Mouse (Mus musculus): ENCODE data around the gene Tmem121. TPM values are rescaled to one million over a fixed set of nuclear protein-coding genes. Genes with fewer than 3 reads are reported as not detected.

Tmem121 gene
- polyA plus RNA-seq, 1 experiment from 2014 or later, result 7.2 TPM

DNA sequence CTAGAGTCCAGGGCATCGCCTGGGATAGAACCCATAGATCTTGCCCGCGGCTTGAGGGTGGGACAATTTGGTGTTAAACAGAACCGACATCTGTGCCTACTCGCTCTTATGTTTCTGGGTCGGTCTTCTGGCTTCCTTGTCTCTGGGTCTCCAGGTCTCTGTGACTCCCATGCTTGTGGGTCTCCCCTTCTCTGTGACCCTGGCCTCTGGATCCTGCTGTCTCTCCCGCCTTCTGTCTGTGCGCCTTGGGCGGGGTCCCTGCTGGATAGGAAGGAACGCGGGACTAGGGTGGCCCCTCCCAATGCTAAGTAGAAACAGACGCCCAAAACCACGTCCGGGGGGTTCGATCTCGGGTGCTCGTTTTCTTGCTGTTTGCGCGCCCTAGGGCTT is 33.5 kb upstream of the Tmem121 start:
- Histone ChIP-seq H3K36me3 (ENCODE audit: control insufficient read depth, insufficient read depth, low read length) (no peaks in the 10 kb centered on the region), H3K4me2 (replicated peaks; ENCODE audit: low read depth, low read length) (peak overlapping the region; percentile 79), H3K27ac (ENCODE audit: low read length) (no peak overlapping the region), H3K9me3 (ENCODE audit: control insufficient read depth, low read depth, low read length) (no peaks in the 10 kb centered on the region), H3K4me3 (ENCODE audit: low read depth, low read length) (peak overlapping the region; percentile 40), H3K4me1 (ENCODE audit: control insufficient read depth, insufficient read depth, low read length) (peaks cover 17% of the 10 kb centered on the region), H3K9ac (replicated peaks; ENCODE audit: low read depth, low read length) (0 out of 2 replicates have a peak overlapping the region, but pooled peaks have one; percentile 25), H3K27me3 (ENCODE audit: control insufficient read depth, insufficient read depth, low read length) (0 out of 2 replicates have a peak, but pooled peaks cover 3% of the 10 kb centered on the region)
- no peak for ATAC-seq (ENCODE audit: insufficient number of reproducible peaks, insufficient read depth, low FRiP score, low read depth)
- WGBS, result 18% methylated on average over 19 of the region's 19 CpGs

DNA sequence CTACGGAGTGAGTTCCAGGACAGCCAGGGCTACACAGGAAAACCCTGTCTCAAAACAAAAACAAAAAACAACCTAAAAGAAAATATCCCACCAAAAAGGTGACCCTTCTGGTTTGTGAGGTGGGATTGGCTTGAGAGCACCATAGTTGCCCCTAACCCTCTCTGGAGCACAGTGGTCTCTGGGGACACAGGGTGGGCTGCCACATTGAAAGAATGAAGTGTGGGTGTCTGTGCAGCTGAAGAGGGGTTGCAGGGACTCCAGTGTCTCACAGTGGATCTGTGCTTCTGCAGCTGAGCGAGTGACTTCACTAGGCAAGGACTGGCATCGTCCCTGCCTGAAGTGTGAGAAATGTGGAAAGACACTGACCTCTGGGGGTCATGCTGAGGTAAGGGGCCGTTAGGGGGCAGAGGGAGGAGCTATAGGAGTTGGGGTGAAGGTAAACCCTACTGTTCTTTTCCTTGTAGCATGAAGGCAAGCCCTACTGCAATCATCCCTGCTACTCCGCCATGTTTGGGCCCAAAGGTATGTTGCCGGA is 32.7 kb upstream of the Tmem121 start:
- no peak overlapping the region for H3K9ac ChIP-seq (replicated peaks; ENCODE audit: low read depth, low read length)
- no peak overlapping the region for H3K27ac ChIP-seq (ENCODE audit: low read length)
- ATAC-seq (ENCODE audit: insufficient number of reproducible peaks, insufficient read depth, low FRiP score, low read depth), result no peak
- 82% methylated on average over 6 of the region's 6 CpGs for WGBS
- H3K4me2 ChIP-seq (replicated peaks; ENCODE audit: low read depth, low read length), result 0 out of 2 replicates have a peak overlapping the region, but pooled peaks have one; percentile 79
- no peak overlapping the region for H3K4me3 ChIP-seq (ENCODE audit: low read depth, low read length)
- H3K36me3 ChIP-seq (ENCODE audit: control insufficient read depth, insufficient read depth, low read length), result no peaks in the 10 kb centered on the region
- no peaks in the 10 kb centered on the region for H3K9me3 ChIP-seq (ENCODE audit: control insufficient read depth, low read depth, low read length)
- H3K4me1 ChIP-seq (ENCODE audit: control insufficient read depth, insufficient read depth, low read length), result peaks cover 17% of the 10 kb centered on the region
- H3K27me3 ChIP-seq (ENCODE audit: control insufficient read depth, insufficient read depth, low read length), result 0 out of 2 replicates have a peak, but pooled peaks cover 3% of the 10 kb centered on the region

GRCm38 (mm10) chr12:113153971-113154370 is 31.8 kb upstream of the Tmem121 start:
- 90% methylated on average over 7 of the region's 7 CpGs for WGBS
- H3K27me3 ChIP-seq (ENCODE audit: control insufficient read depth, insufficient read depth, low read length), result 0 out of 2 replicates have a peak, but pooled peaks cover 3% of the 10 kb centered on the region
- H3K36me3 ChIP-seq (ENCODE audit: control insufficient read depth, insufficient read depth, low read length), result no peaks in the 10 kb centered on the region
- H3K9me3 ChIP-seq (ENCODE audit: control insufficient read depth, low read depth, low read length), result no peaks in the 10 kb centered on the region
- H3K27ac ChIP-seq (ENCODE audit: low read length), result no peak overlapping the region
- ATAC-seq (ENCODE audit: insufficient number of reproducible peaks, insufficient read depth, low FRiP score, low read depth), result no peak
- no peak overlapping the region for H3K4me3 ChIP-seq (ENCODE audit: low read depth, low read length)
- H3K4me1 ChIP-seq (ENCODE audit: control insufficient read depth, insufficient read depth, low read length), result peaks cover 13% of the 10 kb centered on the region
- no peak overlapping the region for H3K4me2 ChIP-seq (replicated peaks; ENCODE audit: low read depth, low read length)
- H3K9ac ChIP-seq (replicated peaks; ENCODE audit: low read depth, low read length), result no peak overlapping the region

GRCm38 (mm10) chr12:113154747-113155075 is 31.0 kb upstream of the Tmem121 start:
- H3K9me3 ChIP-seq (ENCODE audit: control insufficient read depth, low read depth, low read length), result no peaks in the 10 kb centered on the region
- no peak overlapping the region for H3K9ac ChIP-seq (replicated peaks; ENCODE audit: low read depth, low read length)
- H3K36me3 ChIP-seq (ENCODE audit: control insufficient read depth, insufficient read depth, low read length), result no peaks in the 10 kb centered on the region
- 77% methylated on average over 6 of the region's 6 CpGs for WGBS
- H3K4me3 ChIP-seq (ENCODE audit: low read depth, low read length), result peak overlapping the region; percentile 34; the same call in 1 of the 2 replicates
- 0 out of 2 replicates have a peak, but pooled peaks cover 3% of the 10 kb centered on the region for H3K27me3 ChIP-seq (ENCODE audit: control insufficient read depth, insufficient read depth, low read length)
- ATAC-seq (ENCODE audit: insufficient number of reproducible peaks, insufficient read depth, low FRiP score, low read depth), result no peak
- peaks cover 13% of the 10 kb centered on the region for H3K4me1 ChIP-seq (ENCODE audit: control insufficient read depth, insufficient read depth, low read length)
- peak overlapping the region; percentile 87 for H3K4me2 ChIP-seq (replicated peaks; ENCODE audit: low read depth, low read length)
- H3K27ac ChIP-seq (ENCODE audit: low read length), result peak overlapping the region; percentile 80; the same call in 1 of the 2 replicates

GRCm38 (mm10) chr12:113155076-113155771 is 30.5 kb upstream of the Tmem121 start:
- peak overlapping the region; percentile 34 for H3K4me3 ChIP-seq (ENCODE audit: low read depth, low read length)
- ATAC-seq (ENCODE audit: insufficient number of reproducible peaks, insufficient read depth, low FRiP score, low read depth), result no peak
- no peaks in the 10 kb centered on the region for H3K9me3 ChIP-seq (ENCODE audit: control insufficient read depth, low read depth, low read length)
- no peaks in the 10 kb centered on the region; the same call in 1 of the 2 replicates for H3K36me3 ChIP-seq (ENCODE audit: control insufficient read depth, insufficient read depth, low read length)
- H3K27me3 ChIP-seq (ENCODE audit: control insufficient read depth, insufficient read depth, low read length), result 0 out of 2 replicates have a peak, but pooled peaks cover 3% of the 10 kb centered on the region
- WGBS, result 4% methylated on average over 32 of the region's 32 CpGs
- peak overlapping the region; percentile 43 for H3K9ac ChIP-seq (replicated peaks; ENCODE audit: low read depth, low read length)
- peak overlapping the region; percentile 80; the same call in 1 of the 2 replicates for H3K27ac ChIP-seq (ENCODE audit: low read length)
- H3K4me2 ChIP-seq (replicated peaks; ENCODE audit: low read depth, low read length), result peak overlapping the region; percentile 87
- H3K4me1 ChIP-seq (ENCODE audit: control insufficient read depth, insufficient read depth, low read length), result peaks cover 13% of the 10 kb centered on the region

GRCm38 (mm10) chr12:113155887-113156539 is 29.7 kb upstream of the Tmem121 start, which contains the start of gene Tedc1:
Gene Tedc1, plus strand, starts transcription at chr12:113156421.
- Histone ChIP-seq H3K9ac (replicated peaks; ENCODE audit: low read depth, low read length) (peak within 1 kb of the TSS; percentile 43), H3K27me3 (ENCODE audit: control insufficient read depth, insufficient read depth, low read length) (0 out of 2 replicates have a peak, but pooled peaks cover under 1% of the 10 kb centered on the region), H3K4me3 (ENCODE audit: low read depth, low read length) (peak within 1 kb of the TSS; percentile 50), H3K4me2 (replicated peaks; ENCODE audit: low read depth, low read length) (peak within 1 kb of the TSS; percentile 87), H3K4me1 (ENCODE audit: control insufficient read depth, insufficient read depth, low read length) (peaks cover 13% of the 10 kb centered on the region), H3K36me3 (ENCODE audit: control insufficient read depth, insufficient read depth, low read length) (no peaks in the 10 kb centered on the region; the same call in 1 of the 2 replicates), H3K9me3 (ENCODE audit: control insufficient read depth, low read depth, low read length) (no peaks in the 10 kb centered on the region), H3K27ac (ENCODE audit: low read length) (peak within 1 kb of the TSS; percentile 80)
- ATAC-seq (ENCODE audit: insufficient number of reproducible peaks, insufficient read depth, low FRiP score, low read depth), result peak; percentile 94
- under 1% methylated on average over 46 of the region's 46 CpGs for WGBS

DNA sequence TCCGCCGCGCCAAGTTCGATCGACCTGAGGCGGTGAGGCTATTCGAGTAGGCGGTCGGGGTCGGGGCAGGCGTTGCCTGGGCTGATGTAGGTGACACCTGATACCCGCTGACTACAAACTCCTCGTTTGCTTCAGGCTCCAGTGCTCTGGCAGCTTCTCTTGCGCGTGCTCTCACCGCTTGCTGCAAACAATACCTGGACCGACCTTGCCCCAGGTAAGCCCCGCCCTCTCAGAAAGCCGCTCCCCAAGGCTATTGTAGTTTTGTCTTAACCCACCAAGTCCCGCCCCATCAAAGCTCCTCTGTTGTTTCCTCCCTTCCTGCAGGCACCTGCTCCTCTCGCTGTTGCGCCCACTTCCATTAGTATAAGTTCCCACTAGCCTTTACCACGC is 29.2 kb upstream of the Tmem121 start:
- Histone ChIP-seq H3K27ac (ENCODE audit: low read length) (peak overlapping the region; percentile 75; the same call in 1 of the 2 replicates), H3K4me3 (ENCODE audit: low read depth, low read length) (peak overlapping the region; percentile 50), H3K27me3 (ENCODE audit: control insufficient read depth, insufficient read depth, low read length) (no peaks in the 10 kb centered on the region), H3K4me2 (replicated peaks; ENCODE audit: low read depth, low read length) (peak overlapping the region; percentile 52), H3K4me1 (ENCODE audit: control insufficient read depth, insufficient read depth, low read length) (peaks cover 9% of the 10 kb centered on the region), H3K9ac (replicated peaks; ENCODE audit: low read depth, low read length) (peak overlapping the region; percentile 18; the same call in 1 of the 2 replicates), H3K9me3 (ENCODE audit: control insufficient read depth, low read depth, low read length) (no peaks in the 10 kb centered on the region), H3K36me3 (ENCODE audit: control insufficient read depth, insufficient read depth, low read length) (no peaks in the 10 kb centered on the region; the same call in 1 of the 2 replicates)
- WGBS, result under 1% methylated on average over 23 of the region's 23 CpGs
- no peak; the same call in 1 of the 2 replicates for ATAC-seq (ENCODE audit: insufficient number of reproducible peaks, insufficient read depth, low FRiP score, low read depth)

DNA sequence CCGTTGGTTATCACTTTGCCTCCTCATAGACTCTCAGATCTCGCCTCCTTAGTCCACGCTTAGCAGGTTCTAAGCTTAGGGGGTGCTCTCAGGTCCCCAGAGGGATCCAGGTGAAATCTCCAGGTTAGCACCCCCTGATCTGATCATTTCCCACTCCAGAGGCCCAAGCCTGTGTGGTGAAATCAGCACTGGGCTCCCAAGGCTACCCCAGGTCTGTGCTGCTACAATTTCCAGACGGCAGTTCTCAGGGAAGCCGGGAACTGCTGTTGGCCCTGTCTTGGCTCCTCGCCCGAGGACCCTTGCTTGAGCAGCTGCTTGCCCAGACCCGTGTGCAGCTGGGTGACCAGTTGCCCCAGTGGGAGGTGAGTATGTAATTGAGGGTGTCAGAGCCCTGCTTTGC is 28.7 kb upstream of the Tmem121 start:
- H3K27ac ChIP-seq (ENCODE audit: low read length), result peak overlapping the region; percentile 39
- peak overlapping the region; percentile 18; the same call in 1 of the 2 replicates for H3K9ac ChIP-seq (replicated peaks; ENCODE audit: low read depth, low read length)

More for the DNA sequence above, 28.7 kb upstream of the Tmem121 start:
- WGBS, result 38% methylated on average over 8 of the region's 8 CpGs
- Histone ChIP-seq H3K27me3 (ENCODE audit: control insufficient read depth, insufficient read depth, low read length) (no peaks in the 10 kb centered on the region), H3K4me3 (ENCODE audit: low read depth, low read length) (peak overlapping the region; percentile 50), H3K4me1 (ENCODE audit: control insufficient read depth, insufficient read depth, low read length) (peaks cover 4% of the 10 kb centered on the region), H3K4me2 (replicated peaks; ENCODE audit: low read depth, low read length) (peak overlapping the region; percentile 52), H3K9me3 (ENCODE audit: control insufficient read depth, low read depth, low read length) (no peaks in the 10 kb centered on the region), H3K36me3 (ENCODE audit: control insufficient read depth, insufficient read depth, low read length) (no peaks in the 10 kb centered on the region; the same call in 1 of the 2 replicates)
- ATAC-seq (ENCODE audit: insufficient number of reproducible peaks, insufficient read depth, low FRiP score, low read depth), result no peak

Measured in stomach, embryonic 14.5 days (tissue).